Mouse (Mus musculus) embryo, embryonic 9.5 days (tissue): ENCODE measurements around the gene Lsm2.
"Not testable (repeated sequence)": the region's sequence is repeated elsewhere in the genome, so short reads cannot be mapped to it uniquely, and the experiment has no call there.

ENCODE experiments used
- DNase-seq: peaks from one replicate; pipeline ENCODE4 v3.0.0-alpha.2; 2017; ENCODE audit errors: extremely low spot score

The Lsm2 gene

DNA sequence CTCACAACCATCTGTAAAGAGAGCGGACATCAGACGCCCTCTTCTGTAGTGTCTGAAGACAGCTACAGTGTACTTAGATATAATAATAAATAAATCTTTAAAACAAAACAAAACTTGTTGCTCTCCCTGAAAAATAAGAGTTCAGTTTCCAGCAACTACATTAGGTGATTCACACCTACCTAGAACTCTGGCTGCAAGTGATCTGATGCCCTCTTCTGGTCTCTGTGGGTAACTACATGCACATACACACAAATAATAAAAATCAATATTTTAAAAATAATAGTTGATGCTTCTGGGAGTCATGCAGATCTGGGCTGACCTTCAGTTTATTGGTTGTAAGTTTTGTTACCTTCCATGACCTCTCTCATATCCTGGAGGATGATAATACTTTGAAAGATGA is 2.6 kb downstream of the Lsm2 start:
- no peak for DNase-seq

DNA sequence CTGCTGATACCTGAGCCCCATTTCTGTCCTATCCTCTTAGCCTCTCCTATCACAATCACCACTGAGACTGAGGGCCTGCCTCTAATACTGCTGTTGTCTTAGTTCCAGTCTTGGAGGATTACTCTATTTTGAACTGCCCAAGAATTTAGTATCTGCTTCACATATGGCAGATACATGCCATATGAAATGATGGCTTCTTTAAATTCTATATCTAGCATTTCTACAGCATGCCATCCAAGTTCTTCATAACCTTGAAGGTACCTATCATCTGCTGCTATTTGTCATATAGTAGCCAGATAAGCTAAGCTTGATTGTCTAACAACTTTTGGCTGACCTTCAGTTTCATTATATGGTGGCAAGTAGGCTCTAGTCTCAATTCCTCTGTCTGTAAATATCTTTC is 13.1 kb downstream of the Lsm2 start:
- no peak for DNase-seq

DNA sequence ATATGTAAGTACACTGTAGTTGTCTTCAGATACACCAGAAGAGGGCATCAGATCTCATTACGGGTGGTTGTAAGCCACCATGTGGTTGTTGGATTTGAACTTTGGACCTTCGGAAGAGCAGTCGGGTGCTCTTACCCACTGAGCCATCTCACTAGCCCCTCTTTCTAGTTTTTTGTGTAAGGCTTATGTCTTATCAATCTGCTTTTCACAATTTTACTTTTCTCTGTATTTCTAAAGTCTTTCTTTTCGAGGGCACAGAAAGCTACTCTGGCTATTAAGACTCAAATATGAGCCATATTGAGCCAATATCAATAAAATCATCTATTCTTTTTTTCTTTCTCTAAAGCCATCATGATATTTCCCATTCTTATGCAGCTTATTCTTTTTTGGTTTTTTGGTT is 13.5 kb downstream of the Lsm2 start:
- not testable (repeated sequence) for DNase-seq

DNA sequence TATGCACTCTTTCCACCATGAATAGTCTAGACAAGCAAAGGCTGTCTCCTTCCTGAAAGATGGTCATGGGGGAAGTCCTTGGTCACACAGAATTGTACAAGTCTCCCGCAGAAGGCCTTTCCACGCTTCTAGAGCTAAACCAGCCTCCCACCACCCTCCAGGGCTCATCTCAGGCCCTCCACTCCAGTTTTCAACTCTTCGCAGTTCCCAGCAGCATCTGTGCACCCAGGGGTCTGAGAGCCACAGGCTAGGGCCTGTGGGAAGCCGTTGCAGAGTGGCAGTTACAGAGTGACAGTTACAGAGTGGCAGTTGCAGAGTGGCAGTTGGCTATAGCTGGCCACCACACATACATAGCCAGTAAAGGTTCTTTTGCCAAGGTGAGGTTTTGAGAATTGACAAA is 14.3 kb downstream of the Lsm2 start:
- not testable (repeated sequence) for DNase-seq

DNA sequence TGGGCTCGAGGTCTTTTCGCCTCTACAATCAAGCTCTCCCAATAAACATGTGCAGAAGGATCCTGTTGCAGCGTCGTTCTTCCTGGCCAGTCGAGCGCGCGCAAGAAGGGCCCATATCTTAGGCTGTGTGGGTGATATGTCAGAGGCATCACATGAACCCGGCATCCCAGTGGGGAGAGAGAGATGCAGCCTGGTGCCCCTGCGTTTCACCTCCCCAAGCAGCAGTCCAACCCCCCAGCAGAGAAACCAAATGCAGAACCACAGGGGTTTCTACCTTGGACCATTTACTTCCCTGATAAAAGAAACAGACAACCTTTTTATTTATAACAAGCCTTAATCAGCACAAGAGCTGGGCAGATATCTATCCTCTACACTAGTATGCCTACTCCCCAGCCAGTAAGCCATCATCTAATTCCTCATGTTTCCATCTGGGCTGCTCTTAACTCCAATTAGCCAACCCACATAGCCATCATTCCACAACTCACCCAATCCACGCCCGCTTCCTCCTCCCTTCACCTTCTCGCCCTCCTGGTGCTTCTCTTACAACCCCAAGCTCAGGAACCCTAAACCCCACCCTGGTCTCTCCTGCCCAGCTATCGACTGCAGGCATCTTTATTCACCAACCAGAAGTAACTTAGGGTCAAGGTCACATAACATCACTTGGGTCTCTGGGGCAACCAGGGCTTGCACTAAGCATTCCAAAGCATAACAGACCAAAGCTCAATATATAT is 14.9 kb downstream of the Lsm2 start:
- DNase-seq: no peak

DNA sequence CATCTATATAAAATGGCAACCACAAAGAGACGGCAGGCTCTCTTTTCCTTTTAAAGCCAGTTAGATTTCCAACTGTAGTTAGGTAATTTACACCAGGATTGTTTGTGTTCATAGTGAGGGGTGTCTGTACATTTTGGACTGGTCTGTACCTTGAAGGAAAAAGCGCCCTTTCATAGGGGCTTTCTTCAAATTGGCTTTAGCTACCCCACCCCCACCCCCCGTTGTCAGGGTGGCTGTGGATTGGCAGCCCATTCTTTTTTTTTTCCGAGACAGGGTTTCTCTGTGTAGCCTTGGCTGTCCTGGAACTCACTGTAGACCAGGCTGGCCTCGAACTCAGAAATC is 15.5 kb downstream of the Lsm2 start:
- no peak for DNase-seq

DNA sequence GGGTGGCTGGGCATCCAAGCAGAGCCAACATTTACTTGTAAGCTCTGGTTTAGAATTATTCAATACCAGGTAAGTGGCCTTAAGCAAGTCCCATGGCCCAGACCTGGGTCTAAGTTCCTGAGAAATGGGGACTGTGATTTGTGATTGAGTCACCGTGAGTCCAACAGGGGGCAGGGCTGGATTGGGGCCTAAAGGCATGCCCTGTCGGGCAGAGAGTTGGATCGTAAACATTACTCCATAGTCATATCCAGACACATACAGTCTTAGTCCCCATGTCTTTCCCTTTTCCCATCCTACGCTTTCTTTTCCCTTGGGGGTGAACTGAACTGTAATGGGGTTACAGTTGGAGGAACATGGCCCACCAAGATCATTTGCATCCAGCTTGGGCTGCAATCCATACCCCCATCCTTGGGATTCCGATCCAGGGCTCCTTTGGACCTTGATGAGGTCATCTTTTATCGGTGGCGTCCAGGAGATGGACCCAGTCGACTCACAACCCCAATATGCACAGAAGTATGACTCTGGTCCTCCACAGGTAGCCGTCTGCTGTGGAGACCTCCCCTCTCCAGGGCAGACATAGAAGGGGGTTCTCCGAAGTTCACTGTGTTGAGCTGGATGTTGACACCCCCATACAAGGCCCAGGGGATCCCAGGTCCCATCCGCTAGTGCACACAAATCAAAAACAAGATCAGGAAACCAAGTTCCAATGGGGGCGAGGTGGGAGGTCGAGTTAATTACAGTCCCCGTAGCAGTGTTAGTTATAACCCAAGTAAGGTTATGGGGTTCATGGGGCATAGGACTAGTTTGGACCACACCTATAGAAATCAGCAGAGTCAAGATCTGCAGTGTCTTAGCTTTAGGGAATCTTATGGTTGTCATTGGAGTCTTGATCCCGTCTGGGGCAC is 17.1 kb downstream of the Lsm2 start:
- DNase-seq: no peak

DNA sequence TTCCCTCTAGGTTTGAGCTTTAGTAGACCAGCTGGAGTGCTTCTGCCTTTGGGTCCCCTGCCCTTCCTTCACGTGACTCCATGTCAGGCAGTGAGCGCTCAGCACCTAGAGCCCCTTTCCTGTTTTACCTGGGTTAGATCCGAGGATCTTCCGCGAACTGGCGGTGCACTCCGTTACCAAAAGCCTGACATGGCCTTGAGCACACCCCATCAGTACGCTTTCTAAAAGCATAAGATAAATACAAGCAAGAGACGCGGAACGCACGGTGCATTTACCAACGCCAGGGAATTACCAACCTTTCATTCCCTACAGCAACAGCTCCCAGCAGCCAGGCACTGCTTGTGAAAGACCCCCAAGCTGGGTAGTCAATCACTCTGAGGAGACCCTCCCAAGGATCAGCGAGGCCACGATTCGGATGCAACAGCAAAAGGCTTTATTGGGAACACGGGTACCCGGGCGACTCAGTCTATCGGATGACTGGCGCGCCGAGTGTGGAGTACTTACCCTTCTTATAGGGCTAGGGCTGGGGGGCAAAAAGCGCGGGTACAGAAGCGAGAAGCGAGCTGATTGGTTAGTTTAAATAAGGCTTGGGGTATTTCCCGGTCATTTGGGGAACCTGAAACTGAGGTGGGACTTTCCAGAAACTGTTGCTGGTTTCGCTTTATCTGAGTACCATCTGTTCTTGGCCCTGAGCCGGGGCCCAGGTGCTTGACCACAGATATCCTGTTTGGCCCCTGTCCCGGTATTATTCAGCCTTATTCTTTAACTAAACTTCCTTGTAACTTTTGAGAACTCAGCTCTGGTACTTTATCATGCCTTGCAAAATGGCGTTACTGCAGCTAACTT is 18.4 kb downstream of the Lsm2 start:
- peak; percentile 60 for DNase-seq

DNA sequence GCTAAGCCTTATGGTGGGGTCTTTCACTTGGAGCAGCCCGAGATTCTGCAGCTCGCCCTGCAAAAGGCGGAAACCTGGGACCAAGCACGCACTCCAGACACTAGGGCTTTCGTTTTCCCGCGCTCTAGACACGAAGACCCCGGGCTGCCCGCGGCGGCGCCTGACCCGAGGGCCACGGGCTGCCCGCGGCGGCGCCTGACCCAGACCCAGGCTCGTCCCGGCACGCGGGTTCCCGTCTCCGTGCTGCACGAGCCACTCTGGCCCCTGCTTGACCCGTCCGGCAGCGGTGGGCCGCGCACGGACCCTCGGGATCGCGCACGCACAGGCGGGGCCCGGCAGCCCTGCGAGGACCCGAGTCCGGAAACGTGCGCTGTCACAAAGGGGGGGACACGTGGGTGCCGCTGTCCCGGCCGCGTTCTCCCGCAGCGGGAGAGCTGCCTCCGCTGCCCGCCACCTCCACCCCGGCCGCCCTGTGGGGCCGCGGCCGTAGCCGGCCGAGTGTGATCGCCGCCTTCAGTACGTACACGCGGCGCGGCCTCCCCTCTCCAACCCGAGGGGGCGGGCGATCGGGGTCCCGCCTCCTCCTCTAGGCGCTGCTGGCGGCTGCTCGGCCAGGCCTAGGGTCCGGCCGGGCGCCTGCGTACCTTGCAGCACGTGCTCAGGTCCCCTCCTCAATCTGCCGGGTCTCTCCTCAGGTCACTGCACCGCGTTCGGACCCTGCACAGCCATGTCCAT is 19.2 kb downstream of the Lsm2 start, which contains the start of gene Vars:
TSS of gene Vars (plus strand) at position 271 of the 735 bp plus-strand sequence.
- DNase-seq: peak; percentile 100

DNA sequence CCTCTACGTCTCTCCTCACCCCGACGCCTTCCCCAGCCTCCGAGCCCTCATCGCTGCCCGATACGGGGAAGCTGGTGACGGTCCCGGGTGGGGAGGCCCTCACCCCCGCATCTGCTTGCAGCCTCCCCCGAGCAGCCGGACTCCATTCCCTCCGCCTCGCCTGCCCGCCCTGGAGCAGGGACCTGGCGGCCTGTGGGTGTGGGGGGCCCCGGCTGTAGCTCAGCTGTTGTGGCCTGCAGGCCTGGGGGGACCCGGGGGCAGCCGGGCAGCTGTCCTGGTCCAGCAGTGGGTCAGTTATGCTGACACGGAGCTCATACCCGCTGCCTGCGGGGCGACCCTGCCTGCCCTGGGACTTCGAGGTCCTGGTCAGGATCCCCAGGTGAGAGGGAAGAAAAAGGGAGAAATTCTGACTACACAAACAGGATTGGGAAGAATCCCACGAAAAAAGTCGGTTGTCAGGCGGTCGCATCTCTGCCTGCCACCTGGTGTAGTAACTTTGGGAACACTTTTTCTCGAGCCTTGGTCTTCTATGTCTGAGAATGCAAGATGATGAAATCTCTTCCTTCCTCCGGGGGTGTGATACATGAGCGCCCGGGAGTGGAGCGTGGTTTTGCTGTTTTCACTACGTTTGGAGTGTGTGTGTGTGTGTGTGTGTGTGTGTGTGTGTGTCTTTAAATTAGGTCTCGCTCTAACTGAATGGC is 19.9 kb downstream of the Lsm2 start:
- no peak for DNase-seq

DNA sequence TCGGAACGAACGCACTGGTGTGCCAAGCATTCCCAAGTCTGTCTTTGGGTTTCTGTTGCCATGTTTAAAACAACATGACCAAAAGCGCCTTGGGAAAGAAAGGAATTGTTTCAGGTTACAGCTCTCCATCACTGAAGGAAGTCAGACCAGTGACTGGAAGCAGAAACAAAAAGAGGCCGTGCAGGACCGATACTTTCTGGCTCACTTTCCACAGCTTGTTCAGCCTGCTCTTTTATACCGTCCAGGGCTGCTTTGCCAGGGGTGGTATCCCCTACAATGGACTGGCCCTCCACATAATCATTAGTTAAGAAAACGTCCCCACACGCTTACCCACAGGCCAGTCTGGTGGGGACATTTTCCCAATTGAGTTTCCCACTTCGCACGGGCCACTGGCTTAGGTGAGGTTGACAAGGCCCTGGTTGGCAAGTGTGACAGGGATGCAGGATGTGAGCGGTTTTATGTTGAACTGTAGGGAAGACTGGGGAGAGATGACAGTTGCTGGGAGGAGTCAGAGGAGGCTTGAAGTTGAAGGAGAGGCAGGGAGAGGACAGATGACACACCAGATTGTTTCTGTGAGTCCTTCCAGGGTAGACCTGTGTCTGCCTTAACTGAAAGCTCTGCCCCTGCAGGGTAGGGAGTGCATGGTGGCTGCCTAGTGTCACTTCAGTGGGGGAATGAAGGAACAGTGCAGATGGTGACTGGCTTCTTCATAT is 20.6 kb downstream of the Lsm2 start:
- DNase-seq: no peak

DNA sequence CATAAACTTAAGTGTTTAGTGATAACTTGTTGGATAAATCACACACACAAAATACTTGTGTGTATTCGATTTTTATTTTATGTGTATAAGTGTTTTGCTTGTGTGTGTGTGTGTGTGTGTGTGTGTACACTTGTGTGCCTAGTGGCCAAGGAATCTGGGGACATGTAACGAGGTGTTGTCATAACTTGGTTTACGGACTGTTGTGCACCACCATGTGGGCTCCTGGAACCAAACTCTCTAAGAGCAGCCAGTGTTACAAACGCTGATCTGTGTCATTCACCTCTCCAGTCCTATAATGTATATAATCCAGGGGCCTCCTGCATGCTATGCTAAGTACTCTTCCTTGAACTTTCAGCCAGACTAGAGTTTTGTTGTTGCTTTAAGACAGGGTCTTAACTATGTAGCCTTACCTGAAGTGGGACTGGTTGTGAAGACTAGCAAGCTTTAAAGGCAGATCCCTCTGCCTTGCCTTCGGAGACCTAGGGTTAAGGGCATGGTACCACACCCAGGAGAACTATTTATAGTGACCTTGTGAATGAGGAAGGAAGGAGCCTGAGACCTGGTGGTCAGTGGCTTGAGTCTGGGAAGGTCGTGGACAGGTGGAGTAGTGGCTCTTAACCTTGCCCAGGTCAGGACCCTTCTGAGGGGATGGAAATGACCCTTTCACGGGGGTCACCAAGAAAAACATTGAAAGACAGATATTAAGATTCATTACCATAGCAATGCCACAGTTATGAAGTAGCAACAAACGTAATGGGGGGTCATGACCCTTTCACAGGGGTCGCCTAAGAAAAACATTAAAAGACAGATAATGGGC is 21.6 kb downstream of the Lsm2 start:
- DNase-seq: no peak

DNA sequence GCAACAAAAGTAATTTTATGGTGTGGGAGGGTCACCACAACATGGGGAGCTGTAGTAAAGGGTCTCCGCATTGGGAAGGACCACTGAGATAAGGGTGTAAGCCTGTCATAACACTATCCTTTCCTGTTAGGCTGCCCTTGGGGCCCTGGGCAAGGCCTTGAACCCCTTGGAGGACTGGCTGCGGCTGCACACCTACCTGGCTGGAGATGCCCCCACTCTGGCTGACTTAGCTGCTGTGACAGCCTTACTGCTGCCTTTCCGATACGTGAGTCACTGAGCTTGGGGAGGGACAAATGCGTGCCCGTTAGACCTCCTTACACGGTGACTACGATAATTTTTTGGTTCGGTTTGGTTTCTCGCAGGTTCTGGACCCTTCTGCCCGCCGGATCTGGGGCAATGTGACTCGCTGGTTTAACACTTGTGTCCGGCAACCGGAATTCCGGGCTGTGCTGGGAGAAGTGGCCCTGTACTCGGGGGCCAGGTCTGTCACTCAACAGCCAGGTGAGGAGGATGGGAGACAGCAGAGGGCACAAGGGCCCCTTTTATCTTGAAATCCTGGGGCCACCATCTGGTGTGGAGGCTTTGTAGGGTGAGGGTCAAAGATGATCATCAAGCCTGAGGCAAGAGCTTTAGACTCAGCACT is 22.5 kb downstream of the Lsm2 start:
- no peak for DNase-seq

DNA sequence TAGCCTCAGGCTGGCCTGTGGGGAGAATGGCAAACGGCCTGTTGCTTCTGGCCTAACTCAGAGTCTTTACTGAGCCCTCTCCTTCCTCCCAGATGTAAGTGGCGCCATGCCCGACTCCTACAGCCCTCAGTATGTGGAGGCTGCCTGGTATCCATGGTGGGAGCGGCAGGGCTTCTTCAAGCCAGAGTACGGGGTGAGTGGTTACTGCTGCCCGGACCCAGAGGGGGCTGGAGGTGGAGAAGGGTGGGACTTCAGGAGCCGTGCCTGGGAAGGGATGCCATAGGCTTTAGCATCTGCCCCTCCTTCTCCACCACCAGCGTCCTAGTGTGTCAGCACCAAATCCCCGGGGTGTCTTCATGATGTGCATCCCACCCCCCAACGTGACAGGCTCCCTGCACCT is 23.5 kb downstream of the Lsm2 start:
- DNase-seq: no peak

DNA sequence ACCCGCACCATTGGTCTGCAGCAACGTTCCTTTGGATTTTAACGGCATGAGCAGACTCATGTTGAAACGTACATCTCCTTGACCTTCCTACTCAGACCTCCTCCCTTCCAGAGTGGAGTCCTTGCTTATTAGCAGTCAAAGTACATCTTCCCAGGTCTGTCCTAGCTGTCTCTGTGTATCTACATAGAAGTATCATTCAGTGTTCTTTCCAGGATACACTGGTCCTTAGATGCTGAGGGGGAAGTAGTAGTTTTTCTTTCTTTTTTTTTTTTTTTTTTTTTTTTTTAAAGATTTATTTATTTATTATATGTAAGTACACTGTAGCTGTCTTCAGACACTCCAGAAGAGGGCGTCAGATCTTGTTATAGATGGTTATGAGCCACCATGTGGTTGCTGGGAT is 24.2 kb downstream of the Lsm2 start:
- not testable (repeated sequence) for DNase-seq

DNA sequence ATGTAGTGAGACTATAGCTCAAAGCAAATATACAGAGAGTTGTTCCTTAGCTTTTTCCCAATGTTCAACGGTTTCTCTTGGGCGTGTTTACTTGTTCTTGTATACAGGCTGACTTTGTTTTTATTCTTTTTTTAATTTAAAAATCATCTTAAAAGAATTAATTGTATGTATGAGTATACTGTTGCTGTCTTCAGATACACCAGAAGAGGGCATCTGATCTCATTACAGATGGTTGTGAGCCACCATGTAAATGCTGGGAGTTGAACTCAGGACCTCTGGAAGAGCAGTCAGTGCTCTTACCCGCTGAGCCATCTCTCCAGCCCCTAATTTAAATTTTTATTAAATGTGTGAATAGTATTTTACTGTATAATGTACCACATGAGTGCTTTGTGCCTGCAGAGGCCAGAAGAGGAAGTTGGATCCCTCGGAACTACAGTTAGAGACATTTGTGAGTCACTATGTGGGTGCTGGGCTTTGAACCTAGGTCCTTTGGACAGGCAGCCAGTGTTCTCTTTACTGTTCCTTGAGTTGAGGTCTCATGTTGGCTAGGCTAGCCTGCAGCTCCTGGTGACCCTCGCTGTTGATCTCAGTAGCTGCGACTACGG is 25.8 kb downstream of the Lsm2 start:
- DNase-seq: no peak

DNA sequence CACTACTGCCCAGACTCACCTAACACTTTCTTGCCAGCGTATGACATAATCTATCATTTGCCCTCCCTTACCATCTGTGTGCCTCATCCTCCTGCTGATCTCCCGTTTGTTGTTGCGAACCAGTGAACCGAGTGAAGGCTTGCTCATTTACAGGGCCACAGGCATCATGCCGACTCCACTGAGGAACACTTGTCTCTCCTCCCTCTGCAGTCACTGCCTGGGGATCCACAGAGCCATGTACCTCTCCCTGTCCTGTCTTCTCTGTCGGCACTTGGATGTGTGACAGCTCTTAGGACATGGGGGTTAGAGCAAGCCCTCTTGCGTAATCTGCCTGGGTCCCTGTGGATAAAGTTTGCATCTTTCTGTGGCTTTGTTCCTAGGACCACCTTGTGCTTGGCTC is 27.9 kb downstream of the Lsm2 start:
- DNase-seq: no peak

DNA sequence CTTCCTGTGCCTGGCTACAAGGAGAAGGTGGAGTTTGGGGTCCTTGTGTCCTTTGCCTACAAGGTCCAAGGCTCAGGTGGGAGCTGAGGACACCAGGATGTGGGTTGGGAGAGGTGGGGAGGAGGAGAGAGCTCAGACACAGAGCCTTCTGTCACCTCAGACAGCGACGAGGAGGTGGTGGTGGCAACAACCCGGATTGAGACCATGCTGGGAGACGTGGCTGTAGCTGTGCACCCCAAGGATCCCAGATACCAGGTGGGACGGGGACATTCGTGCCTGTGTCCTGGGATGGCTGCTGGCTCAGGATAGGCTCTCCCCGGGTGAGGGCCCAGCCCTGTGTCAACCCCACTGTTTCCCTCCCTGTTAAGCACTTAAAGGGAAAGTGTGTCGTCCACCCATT is 29.8 kb downstream of the Lsm2 start:
- no peak for DNase-seq

DNA sequence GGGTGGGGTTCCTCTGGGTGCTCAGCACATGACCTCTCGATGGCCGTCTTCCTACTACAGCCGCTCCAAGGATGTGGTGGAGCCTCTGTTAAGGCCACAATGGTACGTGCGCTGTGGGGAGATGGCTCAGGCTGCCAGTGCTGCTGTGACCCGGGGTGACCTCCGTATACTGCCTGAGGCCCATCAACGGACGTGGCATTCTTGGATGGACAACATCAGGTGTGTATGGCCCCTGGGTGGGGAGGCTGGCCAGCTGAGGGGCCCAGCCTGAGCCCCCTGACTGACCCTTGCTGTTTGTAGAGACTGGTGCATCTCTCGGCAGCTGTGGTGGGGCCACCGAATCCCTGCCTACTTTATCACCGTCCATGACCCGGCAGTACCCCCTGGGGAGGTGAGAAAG is 30.8 kb downstream of the Lsm2 start:
- DNase-seq: no peak
